Mouse (Mus musculus) kidney, adult 2 months (tissue): ENCODE results near the gene Plekhm1. TPM values are rescaled to one million over a fixed set of nuclear protein-coding genes. Genes with fewer than 3 reads are reported as not detected.

ENCODE experiments used
- DNase-seq: peaks from one replicate; pipeline ENCODE4 v3.0.0; 2021
- H3K27ac ChIP-seq: fragments of 200-500 bp; 2 replicates; pipeline ENCODE4 v1.5.1; 2012; ENCODE audit warnings: low read depth, low read length, control low read depth, inconsistent platforms; ENCODE audit not compliant: insufficient read depth
- H3K27me3 ChIP-seq: fragments of 200-500 bp; replicated peaks from 2 replicates; pipeline ENCODE4 v1.6.1; 2012; ENCODE audit warnings: mild to moderate bottlenecking, moderate library complexity, low read length, inconsistent platforms; ENCODE audit not compliant: control insufficient read depth, insufficient read depth
- H3K36me3 ChIP-seq: fragments of 200-500 bp; 2 replicates; pipeline ENCODE4 v1.6.1; 2012; ENCODE audit warnings: mild to moderate bottlenecking, moderate library complexity, low read length, inconsistent platforms; ENCODE audit not compliant: control insufficient read depth, insufficient read depth
- H3K4me1 ChIP-seq: fragments of 200-500 bp; 2 replicates; pipeline ENCODE4 v1.6.1; 2011; ENCODE audit warnings: low read length; ENCODE audit not compliant: control insufficient read depth, insufficient read depth
- H3K4me3 ChIP-seq: fragments of 200-500 bp; 2 replicates; pipeline ENCODE4 v1.5.1; 2011; ENCODE audit warnings: mild to moderate bottlenecking, low read depth, low read length, control low read depth; ENCODE audit not compliant: insufficient read depth
- CTCF ChIP-seq: fragments of 200-500 bp; conservative IDR thresholded peaks from 2 replicates; pipeline ENCODE4 v1.5.1; 2011; ENCODE audit warnings: low read depth, mild to moderate bottlenecking, control low read depth, low read length, moderate library complexity, mixed read lengths; ENCODE audit not compliant: insufficient read depth, insufficient read length
- POLR2A ChIP-seq: fragments of 200-500 bp; IDR thresholded peaks from one replicate; pipeline ENCODE4 v1.6.1; 2011; ENCODE audit warnings: low read depth, low read length, control low read depth
- WGBS: fragments of 180-500 bp; shearing (Covaris S2); methylation state at CpG from one replicate; pipeline ENCODE4 v1.1.7; 2018; 5-methylcytosine and 5-hydroxymethylcytosine counted together
- polyA plus RNA-seq: library from polyadenylated mRNA; depleted of rRNA; stranded (reverse); fragments of >200 nt; gene quantifications from 2 replicates; pipeline ENCODE4 v1.2.3, GENCODE M21; 2012

Plekhm1 gene
- polyA plus RNA-seq, 1 experiment, result 21.9 TPM

- Histone ChIP-seq H3K36me3 (no peaks in the 10 kb centered on the region), H3K27me3 (no peaks in the 10 kb centered on the region), H3K4me1 (no peaks in the 10 kb centered on the region), H3K27ac (peak overlapping the region; percentile 5; the same call in 1 of the 2 replicates), H3K4me3 (no peak overlapping the region)
- no peak for DNase-seq
- TF ChIP-seq POLR2A, result no peak
- TF ChIP-seq CTCF, result no peak
- 73% methylated on average over 9 of the region's 9 CpGs for WGBS
Measured at GRCm38 (mm10) chr11:103370397-103371221, 41.9 kb downstream of the Plekhm1 start.

GRCm38 (mm10) chr11:103365530-103365929, 47.0 kb downstream of the Plekhm1 start:
- TF ChIP-seq CTCF (no peak), POLR2A (no peak)
- Histone ChIP-seq H3K4me1 (peaks cover 3% of the 10 kb centered on the region; the same call in 1 of the 2 replicates), H3K27ac (no peak overlapping the region), H3K36me3 (no peaks in the 10 kb centered on the region), H3K27me3 (no peaks in the 10 kb centered on the region), H3K4me3 (no peak overlapping the region)
- no peak for DNase-seq
- 85% methylated on average over 4 of the region's 4 CpGs for WGBS

GRCm38 (mm10) chr11:103365022-103365421, 47.5 kb downstream of the Plekhm1 start:
- Histone ChIP-seq H3K36me3 (no peaks in the 10 kb centered on the region), H3K4me1 (peaks cover 3% of the 10 kb centered on the region; the same call in 1 of the 2 replicates), H3K27ac (no peak overlapping the region), H3K4me3 (no peak overlapping the region), H3K27me3 (no peaks in the 10 kb centered on the region)
- WGBS, result 88% methylated on average over 3 of the region's 3 CpGs
- no peak for DNase-seq
- TF ChIP-seq POLR2A (no peak), CTCF (no peak)

- DNase-seq, result no peak
- 67% methylated on average over 5 of the region's 5 CpGs for WGBS
- H3K4me3 ChIP-seq, result no peak overlapping the region
- H3K36me3 ChIP-seq, result no peaks in the 10 kb centered on the region
- H3K27me3 ChIP-seq, result no peaks in the 10 kb centered on the region
- peaks cover 4% of the 10 kb centered on the region; the same call in 1 of the 2 replicates for H3K4me1 ChIP-seq
- no peak for TF ChIP-seq CTCF
- no peak for TF ChIP-seq POLR2A
- no peak overlapping the region for H3K27ac ChIP-seq
Measured at GRCm38 (mm10) chr11:103364335-103364734, 48.2 kb downstream of the Plekhm1 start.

GRCm38 (mm10) chr11:103363214-103364148, 49.0 kb downstream of the Plekhm1 start, which contains the start of gene Arhgap27:
Gene Arhgap27, minus strand, starts transcription at chr11:103363692.
- WGBS, result 7% methylated on average over 35 of the region's 35 CpGs
- H3K4me1 ChIP-seq, result peaks cover 6% of the 10 kb centered on the region; the same call in 1 of the 2 replicates
- TF ChIP-seq POLR2A (peak; percentile 2), CTCF (no peak)
- peak within 1 kb of the TSS; percentile 67 for H3K27ac ChIP-seq
- peak within 1 kb of the TSS; percentile 49 for H3K4me3 ChIP-seq
- DNase-seq, result peak; percentile 92
- no peaks in the 10 kb centered on the region for H3K36me3 ChIP-seq
- H3K27me3 ChIP-seq, result no peaks in the 10 kb centered on the region

- TF ChIP-seq POLR2A, result no peak
- TF ChIP-seq CTCF, result no peak
- peak overlapping the region; percentile 67 for H3K27ac ChIP-seq
- H3K27me3 ChIP-seq, result no peaks in the 10 kb centered on the region
- no peak for DNase-seq
- WGBS, result 11% methylated on average over 33 of the region's 33 CpGs
- peak overlapping the region; percentile 49 for H3K4me3 ChIP-seq
- H3K36me3 ChIP-seq, result no peaks in the 10 kb centered on the region
- peaks cover 6% of the 10 kb centered on the region; the same call in 1 of the 2 replicates for H3K4me1 ChIP-seq
Measured at GRCm38 (mm10) chr11:103362521-103363181, 49.8 kb downstream of the Plekhm1 start.
